Mouse (Mus musculus) liver, postnatal 0 days (tissue): Measurements from ENCODE around the gene E330021D16Rik. TPM values are rescaled to one million over a fixed set of nuclear protein-coding genes. Genes with fewer than 3 reads are reported as not detected.

Experiments
- ATAC-seq: fragments of 200-750 bp; cut with Nextera tagmentation; 2 replicates; pipeline ENCODE4 v1.8.0; 2017; ENCODE audit warnings: mild to moderate bottlenecking, moderate library complexity
- DNase-seq: peaks from one replicate; pipeline ENCODE4 v3.0.0-alpha.2; 2016
- H3K27ac ChIP-seq: fragments of 300-500 bp; sonication (generic); 2 replicates; pipeline ENCODE4 v1.5.1; 2014; ENCODE audit warnings: antibody characterized with exemption, moderate library complexity, mild to moderate bottlenecking, low read depth
- H3K27me3 ChIP-seq: fragments of 300-500 bp; sonication (generic); 2 replicates; pipeline ENCODE4 v1.6.1; 2014; ENCODE audit warnings: low read length, control low read depth, mixed read lengths; ENCODE audit not compliant: insufficient read depth
- H3K36me3 ChIP-seq: fragments of 300-500 bp; sonication (generic); replicated peaks from 2 replicates; pipeline ENCODE4 v1.6.1; 2014; ENCODE audit warnings: mild to moderate bottlenecking, control low read depth, low read length, moderate library complexity, mixed read lengths; ENCODE audit not compliant: insufficient read depth
- H3K4me1 ChIP-seq: fragments of 300-500 bp; sonication (generic); 2 replicates; pipeline ENCODE4 v1.6.1; 2014; ENCODE audit warnings: antibody characterized with exemption, mild to moderate bottlenecking, control low read depth; ENCODE audit not compliant: insufficient read depth
- H3K4me2 ChIP-seq: fragments of 300-500 bp; sonication (generic); 2 replicates; pipeline ENCODE4 v1.6.1; 2014; ENCODE audit warnings: low read depth, mild to moderate bottlenecking, low read length, moderate library complexity, mixed read lengths
- H3K4me3 ChIP-seq: fragments of 300-500 bp; sonication (generic); 2 replicates; pipeline ENCODE4 v1.5.1; 2014; ENCODE audit warnings: low read depth, low read length
- H3K9ac ChIP-seq: fragments of 300-500 bp; sonication (generic); replicated peaks from 2 replicates; pipeline ENCODE4 v1.6.1; 2014; ENCODE audit warnings: mild to moderate bottlenecking, moderate library complexity
- H3K9me3 ChIP-seq: fragments of 300-500 bp; sonication (generic); 2 replicates; pipeline ENCODE4 v1.6.1; 2016; ENCODE audit warnings: mild to moderate bottlenecking, control low read depth, low read length, mixed read lengths
- CTCF ChIP-seq: sonication (generic); IDR thresholded peaks from 2 replicates; pipeline ENCODE4 v1.5.1; 2016; ENCODE audit warnings: antibody characterized with exemption, low read depth
- EP300 ChIP-seq: IDR thresholded peaks from 2 replicates; pipeline ENCODE4 v1.6.1; 2016; ENCODE audit warnings: antibody characterized with exemption, low read depth, mild to moderate bottlenecking
- WGBS: fragments of 180-500 bp; shearing (Covaris S2); extraction: QIAGEN DNeasy Blood & Tissue Kit; methylation state at CpG from one replicate; pipeline ENCODE4 v1.1.7; 2014; ENCODE audit not compliant: insufficient replicate concordance; 5-methylcytosine and 5-hydroxymethylcytosine counted together
- polyA plus RNA-seq: library from polyadenylated mRNA; unstranded; fragments of >200 nt; fragmentation: Nextera tagmentation; extraction: Ambion mirVana; gene quantifications from 2 replicates; pipeline ENCODE4 v1.2.1, GENCODE M21; 2015

E330021D16Rik gene
- 0.47 and 0.67 TPM in 2 replicates for polyA plus RNA-seq

DNA sequence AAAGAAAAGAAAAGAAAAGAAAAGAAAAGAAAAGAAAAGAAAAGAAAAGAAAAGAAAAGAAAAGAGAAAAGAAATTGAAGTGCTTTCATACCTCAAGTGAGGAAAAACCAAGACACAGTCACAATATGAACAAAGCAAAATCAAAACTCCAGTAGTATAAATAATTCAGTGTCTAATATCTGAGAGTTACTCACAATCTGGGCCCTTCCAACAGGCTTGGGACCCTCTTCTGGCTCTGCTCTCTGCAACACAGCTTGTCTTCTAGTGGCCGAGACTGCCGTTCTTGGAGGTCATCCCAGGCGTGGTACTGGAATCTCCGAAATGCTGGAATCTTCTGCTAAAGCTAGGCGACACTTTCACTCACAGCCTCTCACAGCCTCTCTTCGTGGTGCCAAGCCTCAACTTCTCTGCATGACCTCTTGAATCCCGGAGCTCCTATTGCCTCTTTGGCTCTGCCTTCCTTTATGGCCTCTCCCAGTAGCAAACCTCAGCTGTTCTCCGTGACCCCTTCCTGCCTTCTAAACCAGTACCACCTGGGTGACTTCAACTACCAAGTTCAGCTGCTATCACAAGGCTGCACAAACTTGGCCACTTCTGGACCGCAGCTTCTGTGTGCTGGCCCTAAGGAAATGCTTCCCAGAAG lies at the start of gene E330021D16Rik:
Gene E330021D16Rik (minus strand): TSS at position 437 of the 643 bp plus-strand sequence.
- Histone ChIP-seq H3K9ac (no peak within 1 kb of the TSS), H3K27me3 (no peaks in the 10 kb centered on the region), H3K9me3 (no peaks in the 10 kb centered on the region), H3K4me3 (no peak within 1 kb of the TSS), H3K4me2 (no peak within 1 kb of the TSS), H3K27ac (no peak within 1 kb of the TSS), H3K36me3 (no peaks in the 10 kb centered on the region), H3K4me1 (peaks cover 4% of the 10 kb centered on the region)
- 75% methylated on average over 9 of the region's 9 CpGs for WGBS
- TF ChIP-seq CTCF (no peak), EP300 (no peak)
- no peak for DNase-seq
- no peak for ATAC-seq

DNA sequence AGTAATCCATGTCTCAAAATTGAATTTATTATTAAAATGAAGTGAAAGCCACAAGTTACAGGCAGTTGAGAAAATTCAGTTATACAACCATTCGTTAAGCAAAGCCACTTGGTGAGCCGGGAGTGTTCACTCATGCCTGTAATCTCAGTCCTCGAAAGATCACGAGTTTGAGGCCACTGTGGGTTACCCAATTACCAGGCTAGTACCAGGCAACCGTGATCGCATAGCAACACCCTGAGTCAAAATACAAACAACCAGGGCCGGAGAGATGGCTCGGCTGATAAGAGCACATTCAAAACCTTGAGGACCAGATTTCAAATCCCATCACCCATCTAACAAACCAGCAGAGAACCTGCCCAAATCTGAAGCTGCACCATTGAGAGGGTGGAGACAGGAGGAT lies 49.7 kb upstream of the E330021D16Rik start:
- peaks cover 38% of the 10 kb centered on the region for H3K4me1 ChIP-seq
- ATAC-seq: no peak
- H3K9me3 ChIP-seq: no peaks in the 10 kb centered on the region
- H3K4me3 ChIP-seq: no peak overlapping the region
- H3K9ac ChIP-seq: no peak overlapping the region
- 55% methylated on average over 8 of the region's 8 CpGs for WGBS
- H3K27ac ChIP-seq: peak overlapping the region; percentile 50; the same call in 1 of the 2 replicates
- no peaks in the 10 kb centered on the region for H3K27me3 ChIP-seq
- no peak for DNase-seq
- H3K4me2 ChIP-seq: no peak overlapping the region
- no peaks in the 10 kb centered on the region for H3K36me3 ChIP-seq
- TF ChIP-seq EP300 (no peak), CTCF (no peak)

GRCm38 (mm10) chr6:136464121-136464621 lies 48.8 kb upstream of the E330021D16Rik start:
- peak overlapping the region; percentile 33; the same call in 1 of the 2 replicates for H3K4me2 ChIP-seq
- peaks cover 32% of the 10 kb centered on the region for H3K4me1 ChIP-seq
- peak overlapping the region; percentile 53 for H3K27ac ChIP-seq
- no peak overlapping the region; the same call in 1 of the 2 replicates for H3K9ac ChIP-seq
- no peak overlapping the region for H3K4me3 ChIP-seq
- TF ChIP-seq CTCF: no peak
- TF ChIP-seq EP300: no peak
- no peaks in the 10 kb centered on the region for H3K36me3 ChIP-seq
- DNase-seq (no peak), ATAC-seq (no peak)
- no peaks in the 10 kb centered on the region for H3K27me3 ChIP-seq
- no peaks in the 10 kb centered on the region for H3K9me3 ChIP-seq
- 30% methylated on average over 12 of the region's 12 CpGs for WGBS

DNA sequence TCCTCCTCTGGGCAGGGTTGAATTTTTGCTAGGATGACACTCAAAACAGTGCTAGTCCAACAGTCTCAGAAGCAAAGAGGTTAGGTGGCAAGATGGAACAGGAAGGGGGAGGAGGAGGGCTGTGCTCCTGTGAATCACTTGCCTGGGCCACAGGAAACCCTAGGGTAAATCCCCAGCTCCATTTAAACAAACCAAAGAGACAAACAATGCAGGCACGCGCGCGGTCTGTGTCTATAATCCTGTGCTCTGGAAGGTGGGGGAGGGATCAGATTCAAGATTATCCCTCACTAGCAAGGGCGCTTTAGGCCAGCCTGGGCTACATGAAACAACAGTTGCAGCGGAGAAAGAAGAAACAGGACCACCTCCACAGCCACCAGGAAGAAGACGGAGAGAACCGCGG lies 48.1 kb upstream of the E330021D16Rik start:
- H3K9ac ChIP-seq: no peak overlapping the region
- WGBS: 41% methylated on average over 9 of the region's 9 CpGs
- H3K36me3 ChIP-seq: no peaks in the 10 kb centered on the region
- no peaks in the 10 kb centered on the region for H3K27me3 ChIP-seq
- H3K9me3 ChIP-seq: no peaks in the 10 kb centered on the region
- H3K4me1 ChIP-seq: peaks cover 26% of the 10 kb centered on the region
- DNase-seq: no peak
- ATAC-seq: no peak
- H3K4me3 ChIP-seq: no peak overlapping the region
- peak overlapping the region; percentile 53; the same call in 1 of the 2 replicates for H3K27ac ChIP-seq
- no peak for TF ChIP-seq CTCF
- TF ChIP-seq EP300: no peak
- H3K4me2 ChIP-seq: peak overlapping the region; percentile 33

GRCm38 (mm10) chr6:136459156-136459555 lies 43.8 kb upstream of the E330021D16Rik start:
- 69% methylated on average over 7 of the region's 7 CpGs for WGBS
- Histone ChIP-seq H3K9ac (no peak overlapping the region), H3K27me3 (no peaks in the 10 kb centered on the region), H3K27ac (no peak overlapping the region), H3K4me3 (no peak overlapping the region), H3K4me1 (peaks cover 8% of the 10 kb centered on the region; the same call in 1 of the 2 replicates), H3K9me3 (no peaks in the 10 kb centered on the region), H3K36me3 (no peaks in the 10 kb centered on the region), H3K4me2 (no peak overlapping the region)
- ATAC-seq (no peak), DNase-seq (no peak)
- TF ChIP-seq EP300: no peak
- no peak for TF ChIP-seq CTCF

- TF ChIP-seq CTCF: no peak
- no peak for TF ChIP-seq EP300
- Histone ChIP-seq H3K4me2 (no peak overlapping the region), H3K9ac (no peak overlapping the region), H3K27me3 (no peaks in the 10 kb centered on the region), H3K36me3 (no peaks in the 10 kb centered on the region), H3K27ac (no peak overlapping the region), H3K4me3 (no peak overlapping the region), H3K4me1 (no peaks in the 10 kb centered on the region), H3K9me3 (no peaks in the 10 kb centered on the region)
- ATAC-seq (no peak), DNase-seq (no peak)
- 71% methylated on average over 1 of the region's 1 CpGs for WGBS
These were observed 40.9 kb upstream of the E330021D16Rik start for GRCm38 (mm10) chr6:136456302-136456701.
